Mouse (Mus musculus): ENCODE measurements around the gene Rab5c.

DNA sequence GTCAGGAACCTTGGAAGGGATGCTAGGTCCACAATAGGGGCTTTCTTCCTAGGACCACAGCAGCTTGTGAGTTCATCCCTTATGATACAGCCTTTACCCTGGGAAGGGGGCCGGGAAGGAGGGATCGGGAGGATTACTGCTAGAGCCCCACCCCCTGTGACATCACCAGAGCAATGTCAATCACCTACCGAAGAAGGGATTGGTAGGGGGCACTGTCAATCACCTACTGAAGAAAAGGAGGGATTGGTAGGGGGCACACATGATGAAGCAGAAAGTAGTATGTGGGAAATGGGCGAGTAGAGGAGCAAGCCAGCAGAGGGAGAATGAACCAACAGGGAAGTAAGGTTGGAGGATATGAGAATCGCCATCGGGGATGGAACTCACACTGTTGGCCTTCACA, 18.5 kb upstream of the Rab5c start:
- TF ChIP-seq POLR2A (IDR thresholded peaks at IDR 0.05; ENCODE audit: low read depth, low read length) (no peak), CTCF (conservative IDR thresholded peaks at IDR 0.05; ENCODE audit: insufficient read depth, insufficient read length, low read depth, low read length) (no peak)
